Mouse (Mus musculus): ENCODE measurements around the gene Sod3. TPM values are rescaled to one million over a fixed set of nuclear protein-coding genes. Genes with fewer than 3 reads are reported as not detected.

Sod3 gene
- total RNA-seq, 2 experiments from 2014 or later = 11.2 to 13.7 TPM

Other genes with a start within 250 kb of the Sod3 start
- 10 to 100 TPM; 49.8 to 58.4 TPM for gene Dhx15, start 173.3 kb upstream of the Sod3 start, total RNA-seq (2021)
- gene Ccdc149, start 107.7 kb downstream of the Sod3 start, total RNA-seq (2021) = 1 to 10 TPM; 6.8 to 7.1 TPM
- under 1 TPM; 0.42 to 0.49 TPM for gene Lgi2, start 202.7 kb downstream of the Sod3 start, total RNA-seq (2021)